Mouse (Mus musculus): ENCODE measurements around the gene Crip2. TPM values are rescaled to one million over a fixed set of nuclear protein-coding genes. Genes with fewer than 3 reads are reported as not detected.
A peak's percentile ranks its signal among the peaks of the same experiment; 100 is the strongest.

Gene Crip2
- polyA plus RNA-seq, 1 experiment, result 339 TPM

GRCm38 (mm10) chr12:113131601-113132000 lies 8.4 kb upstream of the Crip2 start:
- no peak for DNase-seq (ENCODE audit: low spot score)

GRCm38 (mm10) chr12:113132567-113132966 lies 7.5 kb upstream of the Crip2 start:
- DNase-seq (ENCODE audit: low spot score), result no peak

- no peak for DNase-seq (ENCODE audit: low spot score)
These were observed 6.8 kb upstream of the Crip2 start for GRCm38 (mm10) chr12:113133260-113133659.

- DNase-seq (ENCODE audit: low spot score), result no peak
These were observed 6.1 kb upstream of the Crip2 start for GRCm38 (mm10) chr12:113133861-113134403.

- DNase-seq (ENCODE audit: low spot score), result no peak
These were observed 5.5 kb upstream of the Crip2 start for GRCm38 (mm10) chr12:113134502-113134901.

- DNase-seq (ENCODE audit: low spot score), result no peak
These were observed 4.6 kb upstream of the Crip2 start for GRCm38 (mm10) chr12:113135401-113135800.

GRCm38 (mm10) chr12:113136492-113137020 lies 3.5 kb upstream of the Crip2 start:
- DNase-seq (ENCODE audit: low spot score), result no peak

GRCm38 (mm10) chr12:113137260-113138213 lies 2.5 kb upstream of the Crip2 start:
- no peak for DNase-seq (ENCODE audit: low spot score)

- no peak for DNase-seq (ENCODE audit: low spot score)
These were observed 1.7 kb upstream of the Crip2 start for GRCm38 (mm10) chr12:113138291-113138690.

- peak; percentile 66 for DNase-seq (ENCODE audit: low spot score)
These were observed 853 bp upstream of the Crip2 start for GRCm38 (mm10) chr12:113138901-113139864.

GRCm38 (mm10) chr12:113140616-113141411 lies 778 bp downstream of the Crip2 start:
- no peak for DNase-seq (ENCODE audit: low spot score)

GRCm38 (mm10) chr12:113141531-113141973 lies 1.5 kb downstream of the Crip2 start:
- DNase-seq (ENCODE audit: low spot score), result no peak

- DNase-seq (ENCODE audit: low spot score), result no peak
These were observed 2.3 kb downstream of the Crip2 start for GRCm38 (mm10) chr12:113142021-113142975.

- DNase-seq (ENCODE audit: low spot score), result no peak
These were observed 3.1 kb downstream of the Crip2 start for GRCm38 (mm10) chr12:113143164-113143563.

GRCm38 (mm10) chr12:113144001-113144756 lies 4.1 kb downstream of the Crip2 start:
- no peak for DNase-seq (ENCODE audit: low spot score)

GRCm38 (mm10) chr12:113144886-113145285 lies 4.8 kb downstream of the Crip2 start:
- DNase-seq (ENCODE audit: low spot score), result no peak

- DNase-seq (ENCODE audit: low spot score), result no peak
These were observed 5.6 kb downstream of the Crip2 start for GRCm38 (mm10) chr12:113145591-113145990.

GRCm38 (mm10) chr12:113146112-113147057 lies 6.3 kb downstream of the Crip2 start, which contains the start of gene Crip1:
Gene Crip1, plus strand, starts transcription at chr12:113146316.
- peak; percentile 77 for DNase-seq (ENCODE audit: low spot score)

Measured in urinary bladder, adult 2 months (tissue).